Mouse (Mus musculus): ENCODE measurements around the gene Pramel7. TPM values are rescaled to one million over a fixed set of nuclear protein-coding genes. Genes with fewer than 3 reads are reported as not detected.
"Not testable (repeated sequence)": the region's sequence is repeated elsewhere in the genome, so short reads cannot be mapped to it uniquely, and the experiment has no call there.

Gene Pramel7
- polyA plus RNA-seq (2014; fragmentation: Nextera tagmentation; extraction: Ambion mirVana): not detected in 2 replicates

DNA sequence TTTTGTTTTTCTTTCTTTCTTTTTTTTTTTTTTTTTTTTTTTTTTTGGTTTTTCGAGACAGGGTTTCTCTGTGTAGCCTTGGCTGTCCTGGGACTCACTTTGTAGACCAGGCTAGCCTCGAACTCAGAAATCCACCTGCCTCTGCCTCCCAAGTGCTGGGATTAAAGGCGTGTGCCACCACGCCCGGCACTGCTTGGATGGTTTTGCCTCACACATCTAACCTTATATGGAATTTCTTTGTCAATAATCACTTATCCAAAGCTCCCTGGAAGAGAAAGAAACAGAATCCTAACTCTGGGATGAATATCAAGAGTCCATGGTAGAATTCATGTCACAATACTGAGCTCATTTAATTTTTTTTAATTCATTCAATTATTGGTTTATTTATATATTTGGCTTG lies at the start of gene Pramel7:
Pramel7 (minus strand) TSS at position 101 of the 400 bp plus-strand sequence.
- WGBS: 93% methylated on average over 3 of the region's 5 CpGs
- not testable (repeated sequence) for DNase-seq (ENCODE audit: low spot score); ATAC-seq (ENCODE audit: low FRiP score)

DNA sequence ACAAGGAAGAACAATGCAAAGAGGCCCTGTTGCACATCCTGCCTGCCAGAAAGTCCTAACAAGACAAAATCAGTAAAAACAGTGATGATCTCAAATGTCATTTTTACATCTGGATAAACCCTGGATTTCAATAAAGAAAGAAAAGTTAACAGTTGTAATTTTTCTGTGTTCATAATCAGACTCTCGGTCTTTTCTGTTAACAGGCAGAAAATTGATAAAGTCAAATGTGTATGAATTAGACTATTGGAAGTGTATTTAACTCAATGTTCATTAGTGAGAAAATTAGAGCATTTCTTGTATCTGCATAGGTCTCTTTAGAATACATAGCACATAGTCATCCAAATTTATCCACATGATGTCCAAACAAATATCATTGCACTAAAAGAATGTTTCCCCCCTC lies 48.5 kb upstream of the Pramel7 start, which contains the start of gene Olfr1128:
Olfr1128 (minus strand) TSS at position 101 of the 400 bp plus-strand sequence.
- whole genome bisulfite sequencing: 97% methylated on average over 1 of the region's 1 CpGs
- no peak within 1 kb of the TSS for H3K4me3 ChIP-seq (ENCODE audit: low read depth, low read length)
- ATAC-seq (ENCODE audit: low FRiP score): no peak

More for the DNA sequence above, at the start of gene Pramel7:
- not testable (repeated sequence) for H3K9me3 ChIP-seq (ENCODE audit: control insufficient read depth, low read length); H3K9ac ChIP-seq (ENCODE audit: low read depth, low read length); H3K4me2 ChIP-seq (replicated peaks; ENCODE audit: low read depth, low read length); H3K36me3 ChIP-seq (ENCODE audit: control insufficient read depth, insufficient read depth, low read length); H3K27me3 ChIP-seq (ENCODE audit: control insufficient read depth, insufficient read depth, low read length); H3K4me1 ChIP-seq (replicated peaks; ENCODE audit: control insufficient read depth, insufficient read depth, low read length); H3K4me3 ChIP-seq (ENCODE audit: low read depth, low read length); H3K27ac ChIP-seq (ENCODE audit: low read depth, low read length)

DNA sequence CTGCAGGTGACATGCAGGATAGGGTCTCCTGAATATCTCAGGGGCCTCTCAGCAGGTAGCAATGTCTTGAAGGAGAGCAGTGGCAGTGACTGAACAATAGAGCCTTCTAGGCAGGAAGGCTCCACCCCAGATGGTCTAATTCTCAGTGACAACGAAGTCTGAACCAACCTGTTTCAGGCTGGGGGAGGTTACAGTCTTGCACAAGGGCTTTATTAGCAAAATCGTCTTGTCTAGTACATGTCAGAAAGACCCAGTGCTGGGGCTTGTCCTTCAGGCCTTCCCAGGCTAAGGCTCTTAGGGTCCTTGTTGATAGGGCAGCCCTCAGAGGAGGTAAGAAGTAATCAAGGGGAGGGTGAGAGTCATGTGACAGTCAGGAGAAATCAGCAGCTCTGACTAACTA lies 37.9 kb upstream of the Pramel7 start:
- Histone ChIP-seq H3K4me1 (replicated peaks; ENCODE audit: control insufficient read depth, insufficient read depth, low read length) (no peaks in the 10 kb centered on the region), H3K9me3 (ENCODE audit: control insufficient read depth, low read length) (no peaks in the 10 kb centered on the region), H3K27ac (ENCODE audit: low read depth, low read length) (no peak overlapping the region), H3K4me2 (replicated peaks; ENCODE audit: low read depth, low read length) (no peak overlapping the region), H3K4me3 (ENCODE audit: low read depth, low read length) (no peak overlapping the region), H3K36me3 (ENCODE audit: control insufficient read depth, insufficient read depth, low read length) (no peaks in the 10 kb centered on the region), H3K27me3 (ENCODE audit: control insufficient read depth, insufficient read depth, low read length) (no peaks in the 10 kb centered on the region), H3K9ac (ENCODE audit: low read depth, low read length) (no peak overlapping the region)
- ATAC-seq (ENCODE audit: low FRiP score) (no peak), DNase-seq (ENCODE audit: low spot score) (no peak)
- 63% methylated on average over 2 of the region's 2 CpGs for WGBS

More for the DNA sequence above, 48.5 kb upstream of the Pramel7 start, which contains the start of gene Olfr1128:
- Histone ChIP-seq H3K27me3 (ENCODE audit: control insufficient read depth, insufficient read depth, low read length) (no peaks in the 10 kb centered on the region), H3K4me1 (replicated peaks; ENCODE audit: control insufficient read depth, insufficient read depth, low read length) (no peaks in the 10 kb centered on the region), H3K36me3 (ENCODE audit: control insufficient read depth, insufficient read depth, low read length) (no peaks in the 10 kb centered on the region), H3K4me2 (replicated peaks; ENCODE audit: low read depth, low read length) (no peak within 1 kb of the TSS), H3K9me3 (ENCODE audit: control insufficient read depth, low read length) (no peaks in the 10 kb centered on the region), H3K27ac (ENCODE audit: low read depth, low read length) (no peak within 1 kb of the TSS), H3K9ac (ENCODE audit: low read depth, low read length) (no peak within 1 kb of the TSS)
- no peak for DNase-seq (ENCODE audit: low spot score)

- no peak within 1 kb of the TSS for H3K4me2 ChIP-seq (replicated peaks; ENCODE audit: low read depth, low read length)
- H3K36me3 ChIP-seq (ENCODE audit: control insufficient read depth, insufficient read depth, low read length): no peaks in the 10 kb centered on the region
- no peaks in the 10 kb centered on the region for H3K9me3 ChIP-seq (ENCODE audit: control insufficient read depth, low read length)
- no peak within 1 kb of the TSS for H3K4me3 ChIP-seq (ENCODE audit: low read depth, low read length)
- DNase-seq (ENCODE audit: low spot score): no peak
- ATAC-seq (ENCODE audit: low FRiP score): no peak
- H3K27ac ChIP-seq (ENCODE audit: low read depth, low read length): no peak within 1 kb of the TSS
- H3K4me1 ChIP-seq (replicated peaks; ENCODE audit: control insufficient read depth, insufficient read depth, low read length): no peaks in the 10 kb centered on the region
- H3K9ac ChIP-seq (ENCODE audit: low read depth, low read length): no peak within 1 kb of the TSS
- H3K27me3 ChIP-seq (ENCODE audit: control insufficient read depth, insufficient read depth, low read length): no peaks in the 10 kb centered on the region
Measured at GRCm38 (mm10) chr2:87531496-87531895, 34.6 kb upstream of the Pramel7 start, which contains the start of gene Olfr153. TSS of gene Olfr153 (plus strand) at chr2:87531796.

DNA sequence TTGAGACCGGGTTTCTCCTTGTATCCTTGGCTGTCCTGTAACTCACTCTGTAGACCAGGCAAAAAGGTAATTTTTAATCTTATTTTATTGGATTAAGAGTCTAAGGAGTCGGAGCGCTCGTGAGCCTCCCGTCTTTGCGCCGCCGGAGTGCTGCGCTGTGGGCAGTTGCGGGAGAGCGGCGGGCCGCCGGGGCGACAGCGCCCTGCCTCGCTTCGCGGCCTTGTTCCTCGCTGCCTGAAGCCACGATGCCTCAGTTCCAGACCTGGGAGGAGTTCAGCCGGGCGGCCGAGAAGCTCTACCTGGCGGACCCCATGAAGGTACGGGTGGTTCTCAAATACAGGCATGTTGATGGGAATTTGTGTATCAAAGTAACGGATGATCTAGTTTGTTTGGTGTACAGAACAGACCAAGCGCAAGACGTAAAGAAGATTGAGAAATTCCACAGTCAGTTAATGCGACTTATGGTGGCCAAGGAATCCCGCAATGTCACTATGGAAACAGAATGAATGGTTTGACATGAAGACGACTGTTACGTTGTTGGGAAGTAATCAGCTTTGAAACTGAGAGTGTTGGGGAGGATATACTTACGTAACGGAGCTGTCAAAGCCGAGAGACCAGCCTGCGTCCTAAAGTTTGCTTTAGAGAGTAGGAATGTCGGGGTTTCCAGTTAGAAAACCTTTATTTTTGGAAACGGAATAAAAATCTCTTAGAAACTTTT lies 29.2 kb upstream of the Pramel7 start:
- 26% methylated on average over 38 of the region's 39 CpGs for WGBS
- not testable (repeated sequence) for H3K36me3 ChIP-seq (ENCODE audit: control insufficient read depth, insufficient read depth, low read length); H3K4me1 ChIP-seq (replicated peaks; ENCODE audit: control insufficient read depth, insufficient read depth, low read length); H3K4me3 ChIP-seq (ENCODE audit: low read depth, low read length); H3K27me3 ChIP-seq (ENCODE audit: control insufficient read depth, insufficient read depth, low read length); H3K27ac ChIP-seq (ENCODE audit: low read depth, low read length); H3K9ac ChIP-seq (ENCODE audit: low read depth, low read length); H3K9me3 ChIP-seq (ENCODE audit: control insufficient read depth, low read length)
- H3K4me2 ChIP-seq (replicated peaks; ENCODE audit: low read depth, low read length): 0 out of 2 replicates have a peak overlapping the region, but pooled peaks have one; percentile 8
- DNase-seq (ENCODE audit: low spot score): peak; percentile 36
- peak; percentile 70 for ATAC-seq (ENCODE audit: low FRiP score)

DNA sequence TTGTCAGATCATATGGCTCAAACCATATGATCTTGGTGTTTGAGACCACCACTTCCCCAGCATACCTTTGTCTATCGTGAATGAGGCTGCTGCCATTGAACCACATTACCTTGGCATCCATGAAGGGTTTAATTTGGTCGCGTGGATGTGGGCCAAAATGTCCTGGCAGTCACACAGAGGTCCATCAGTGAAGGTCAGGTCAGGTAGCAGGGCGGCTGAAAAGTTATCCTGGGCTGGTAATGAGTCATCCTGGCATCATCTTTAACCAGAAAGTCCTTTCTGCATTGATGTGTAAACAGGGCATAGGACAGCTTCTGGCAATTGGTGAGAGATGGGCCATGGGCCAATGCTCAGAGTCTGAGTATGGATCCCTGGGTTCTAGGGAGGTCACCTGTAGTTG lies 23.8 kb upstream of the Pramel7 start:
- H3K4me3 ChIP-seq (ENCODE audit: low read depth, low read length): no peak overlapping the region
- no peaks in the 10 kb centered on the region for H3K27me3 ChIP-seq (ENCODE audit: control insufficient read depth, insufficient read depth, low read length)
- 88% methylated on average over 4 of the region's 4 CpGs for WGBS
- H3K36me3 ChIP-seq (ENCODE audit: control insufficient read depth, insufficient read depth, low read length): no peaks in the 10 kb centered on the region
- H3K9me3 ChIP-seq (ENCODE audit: control insufficient read depth, low read length): no peaks in the 10 kb centered on the region
- no peak overlapping the region for H3K27ac ChIP-seq (ENCODE audit: low read depth, low read length)
- no peak for ATAC-seq (ENCODE audit: low FRiP score)
- no peak overlapping the region for H3K4me2 ChIP-seq (replicated peaks; ENCODE audit: low read depth, low read length)
- no peak for DNase-seq (ENCODE audit: low spot score)
- no peaks in the 10 kb centered on the region for H3K4me1 ChIP-seq (replicated peaks; ENCODE audit: control insufficient read depth, insufficient read depth, low read length)
- no peak overlapping the region for H3K9ac ChIP-seq (ENCODE audit: low read depth, low read length)

DNA sequence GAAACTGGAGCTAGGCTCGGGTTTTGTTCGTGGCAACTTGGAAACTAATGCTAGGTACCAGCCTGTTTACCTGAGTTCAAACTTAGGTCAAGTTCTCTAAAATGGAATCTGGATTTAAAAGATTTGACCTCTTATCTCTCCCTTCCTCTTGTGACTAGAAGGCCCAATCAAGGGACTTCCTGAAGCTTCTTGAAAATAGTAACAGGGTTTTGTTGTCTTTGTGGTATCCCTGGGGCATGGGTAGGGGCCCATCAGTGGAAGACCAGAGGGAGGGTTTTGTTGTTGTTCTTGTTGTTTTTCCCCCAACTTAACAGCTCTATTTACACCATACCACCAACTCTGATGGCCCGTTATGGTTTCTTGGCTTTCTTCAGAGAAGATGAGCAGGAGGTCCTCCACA lies 19.7 kb upstream of the Pramel7 start:
- H3K4me1 ChIP-seq (replicated peaks; ENCODE audit: control insufficient read depth, insufficient read depth, low read length): no peaks in the 10 kb centered on the region
- no peak overlapping the region for H3K4me3 ChIP-seq (ENCODE audit: low read depth, low read length)
- H3K27ac ChIP-seq (ENCODE audit: low read depth, low read length): no peak overlapping the region
- no peaks in the 10 kb centered on the region for H3K36me3 ChIP-seq (ENCODE audit: control insufficient read depth, insufficient read depth, low read length)
- H3K27me3 ChIP-seq (ENCODE audit: control insufficient read depth, insufficient read depth, low read length): no peaks in the 10 kb centered on the region
- H3K9ac ChIP-seq (ENCODE audit: low read depth, low read length): no peak overlapping the region
- WGBS: 87% methylated on average over 3 of the region's 3 CpGs
- ATAC-seq (ENCODE audit: low FRiP score): no peak
- no peaks in the 10 kb centered on the region for H3K9me3 ChIP-seq (ENCODE audit: control insufficient read depth, low read length)
- DNase-seq (ENCODE audit: low spot score): no peak
- H3K4me2 ChIP-seq (replicated peaks; ENCODE audit: low read depth, low read length): no peak overlapping the region

DNA sequence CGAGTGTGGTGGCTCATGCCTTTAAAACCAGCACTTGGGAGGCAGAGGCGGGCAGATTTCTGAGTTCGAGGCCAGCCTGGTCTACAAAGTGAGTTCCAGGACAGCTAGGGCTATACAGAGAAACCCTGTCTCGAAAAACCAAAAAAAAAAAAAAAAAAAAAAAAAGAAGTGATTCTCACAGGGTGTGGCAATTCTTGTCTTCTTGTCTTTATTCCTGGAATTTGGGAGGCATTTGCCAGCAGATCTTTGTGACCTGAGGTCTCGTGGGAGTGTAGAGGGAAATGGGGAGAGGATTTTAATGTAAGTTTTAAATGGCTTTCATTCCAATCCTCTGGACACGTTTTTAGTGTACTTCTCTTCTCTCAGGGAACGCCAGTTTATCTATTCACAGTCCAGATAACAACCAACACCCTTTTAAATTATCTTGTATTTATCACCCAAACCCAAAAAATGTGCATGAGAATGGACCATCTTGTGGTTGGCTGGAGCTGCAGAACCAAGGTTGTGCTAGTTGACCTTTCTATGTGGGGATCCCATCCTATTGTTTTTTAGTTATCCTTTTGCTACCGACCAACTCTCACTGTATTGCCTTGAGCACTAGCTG lies 18.7 kb upstream of the Pramel7 start:
- no peak overlapping the region for H3K4me3 ChIP-seq (ENCODE audit: low read depth, low read length)
- 85% methylated on average over 7 of the region's 8 CpGs for WGBS
- DNase-seq (ENCODE audit: low spot score) (no peak), ATAC-seq (ENCODE audit: low FRiP score) (no peak)
- H3K27me3 ChIP-seq (ENCODE audit: control insufficient read depth, insufficient read depth, low read length): no peaks in the 10 kb centered on the region
- H3K9ac ChIP-seq (ENCODE audit: low read depth, low read length): no peak overlapping the region
- no peak overlapping the region for H3K27ac ChIP-seq (ENCODE audit: low read depth, low read length)
- no peaks in the 10 kb centered on the region for H3K36me3 ChIP-seq (ENCODE audit: control insufficient read depth, insufficient read depth, low read length)
- H3K9me3 ChIP-seq (ENCODE audit: control insufficient read depth, low read length): no peaks in the 10 kb centered on the region
- no peak overlapping the region for H3K4me2 ChIP-seq (replicated peaks; ENCODE audit: low read depth, low read length)
- H3K4me1 ChIP-seq (replicated peaks; ENCODE audit: control insufficient read depth, insufficient read depth, low read length): no peaks in the 10 kb centered on the region

- no peak overlapping the region for H3K4me2 ChIP-seq (replicated peaks; ENCODE audit: low read depth, low read length)
- DNase-seq (ENCODE audit: low spot score): no peak
- H3K4me1 ChIP-seq (replicated peaks; ENCODE audit: control insufficient read depth, insufficient read depth, low read length): no peaks in the 10 kb centered on the region
- WGBS: 84% methylated on average over 2 of the region's 2 CpGs
- no peaks in the 10 kb centered on the region for H3K36me3 ChIP-seq (ENCODE audit: control insufficient read depth, insufficient read depth, low read length)
- H3K9me3 ChIP-seq (ENCODE audit: control insufficient read depth, low read length): no peaks in the 10 kb centered on the region
- no peak for ATAC-seq (ENCODE audit: low FRiP score)
- H3K9ac ChIP-seq (ENCODE audit: low read depth, low read length): no peak overlapping the region
- H3K27ac ChIP-seq (ENCODE audit: low read depth, low read length): no peak overlapping the region
- H3K27me3 ChIP-seq (ENCODE audit: control insufficient read depth, insufficient read depth, low read length): no peaks in the 10 kb centered on the region
- H3K4me3 ChIP-seq (ENCODE audit: low read depth, low read length): no peak overlapping the region
Measured at GRCm38 (mm10) chr2:87515046-87515445, 18.2 kb upstream of the Pramel7 start.

All from hindbrain, embryonic 11.5 days (tissue).